Mouse (Mus musculus) gastrocnemius, adult 8-10 months (tissue): ENCODE measurements around the gene Pou3f1. TPM values are rescaled to one million over a fixed set of nuclear protein-coding genes. Genes with fewer than 3 reads are reported as not detected.

Experiments
- DNase-seq, 2 experiments: peaks; one replicate each; pipeline ENCODE4 v3.0.0; 2022; ENCODE audit warnings: low spot score in 2 of 2
- total RNA-seq, 4 experiments: library from RNA; stranded (reverse); gene quantifications; 2 replicates each; pipeline ENCODE4 v1.2.4; 2022

Gene Pou3f1
- total RNA-seq = under 1 TPM; 0.19 to 0.34 (median 0.28) TPM

DNA sequence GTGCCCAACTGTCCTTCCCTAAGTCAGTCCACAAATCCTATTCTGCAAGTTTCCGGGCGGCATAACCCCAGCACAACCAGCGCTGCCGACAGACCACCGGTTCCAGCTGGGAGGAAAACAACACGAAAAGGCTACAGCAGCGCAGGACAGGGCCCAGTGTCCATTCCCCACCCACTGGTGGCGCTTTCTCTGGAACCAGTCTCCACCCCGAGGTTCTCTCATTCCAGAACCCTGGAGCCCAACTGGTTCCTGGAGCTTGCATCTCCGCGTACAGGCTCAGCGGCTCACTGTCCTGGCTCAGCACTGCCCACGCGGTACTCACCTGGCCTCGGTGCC lies at the start of gene Pou3f1:
TSS of gene Pou3f1 (plus strand) at position 290 of the 336 bp plus-strand sequence.
- no peak for DNase-seq

DNA sequence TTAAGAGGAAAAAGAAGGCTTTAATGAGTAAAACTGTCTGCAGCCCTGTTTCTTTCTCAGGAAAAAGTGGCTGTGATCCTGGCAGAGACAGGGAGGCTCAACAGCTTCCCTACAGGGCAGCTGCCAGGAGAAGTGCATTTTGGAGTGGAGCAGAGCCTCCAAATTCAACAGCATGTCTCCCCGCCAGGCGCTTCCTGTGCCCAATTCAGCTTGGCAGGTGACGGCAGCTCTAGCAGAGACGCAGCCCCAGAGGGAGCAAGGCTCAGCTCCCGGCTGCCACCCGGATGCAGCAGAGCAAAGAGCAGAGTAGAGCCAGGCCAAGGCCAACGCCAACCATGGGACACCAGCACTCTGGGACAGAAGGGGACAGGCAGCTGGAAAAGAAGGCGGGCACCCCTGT lies 49.4 kb upstream of the Pou3f1 start:
- no peak for DNase-seq

DNA sequence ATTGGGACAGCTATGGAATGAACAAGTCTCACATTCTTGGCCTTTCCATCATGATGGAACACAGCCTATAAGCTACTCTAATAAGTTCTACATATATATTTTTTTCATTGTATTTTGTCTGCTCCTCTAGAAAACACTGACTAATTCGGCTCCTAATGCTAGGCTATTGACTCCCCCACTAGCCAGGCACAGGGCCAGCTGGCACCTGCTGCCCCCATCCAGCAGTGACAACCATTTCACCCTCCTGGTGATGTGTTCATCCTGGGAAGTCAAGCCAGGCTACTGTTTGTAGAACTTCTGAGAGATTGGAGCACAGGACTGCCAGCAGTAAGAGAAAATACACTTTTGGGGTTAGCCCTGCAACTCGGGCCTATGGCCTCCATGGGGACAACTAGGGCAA lies 46.5 kb upstream of the Pou3f1 start:
- no peak for DNase-seq

DNA sequence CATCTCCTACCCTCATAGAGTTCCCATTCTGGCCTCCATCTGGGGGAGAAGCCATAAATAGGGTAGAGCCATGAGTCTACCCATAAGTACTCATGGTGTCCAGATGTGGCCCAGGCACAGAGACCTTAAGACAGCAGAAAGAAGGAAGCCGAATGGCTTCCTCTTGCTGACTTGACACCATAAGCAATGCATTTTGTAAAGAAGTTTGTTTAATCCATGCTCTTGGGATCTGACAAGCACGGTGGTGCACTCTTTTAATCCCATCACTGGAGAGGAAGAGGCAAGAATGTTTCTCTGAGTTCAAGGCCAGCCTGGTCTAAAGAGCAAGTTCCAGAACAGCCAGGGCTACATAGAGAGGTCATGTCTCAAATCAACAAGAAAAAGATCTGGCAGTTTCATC lies 45.9 kb upstream of the Pou3f1 start, which contains the start of gene 3100002H09Rik:
TSS of gene 3100002H09Rik (minus strand) at position 101 of the 400 bp plus-strand sequence.
- no peak for DNase-seq

DNA sequence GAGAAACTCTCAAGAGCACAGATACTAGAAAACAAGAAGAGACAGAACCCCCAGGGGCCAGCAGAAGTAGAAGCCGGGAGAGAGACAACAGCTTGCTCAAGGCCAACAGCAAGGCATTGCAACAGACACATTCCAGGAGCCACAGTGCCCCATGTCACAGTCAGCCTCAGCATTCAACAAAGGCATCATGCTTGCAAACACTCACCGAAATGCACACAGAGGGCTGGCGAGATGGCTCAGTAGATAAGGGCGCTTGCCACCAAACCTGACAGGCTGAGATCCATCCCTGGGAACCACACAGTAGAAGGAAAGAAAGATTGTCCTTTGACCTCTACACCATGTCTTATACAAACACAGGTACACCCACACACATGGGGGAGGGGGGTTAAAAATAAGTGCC lies 44.8 kb upstream of the Pou3f1 start:
- no peak for DNase-seq

DNA sequence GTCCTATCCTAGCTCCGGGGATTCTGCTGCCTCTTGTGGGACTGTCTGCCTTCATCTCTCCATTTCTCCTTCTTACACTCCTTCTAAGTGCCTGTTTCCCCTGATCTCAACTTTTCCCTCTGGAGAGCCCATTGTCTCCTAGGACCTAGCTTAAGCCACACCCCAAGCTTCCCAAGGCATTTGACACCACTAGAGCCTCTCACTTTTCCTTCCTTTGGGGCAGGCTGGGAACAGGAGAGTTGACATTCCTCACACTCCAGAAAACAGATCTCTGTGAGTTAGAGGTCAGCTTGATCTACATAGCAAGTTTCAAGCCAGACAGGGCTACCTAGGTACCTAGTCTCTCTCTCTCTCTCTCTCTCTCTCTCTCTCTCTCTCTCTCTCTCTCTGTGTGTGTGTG lies 42.4 kb upstream of the Pou3f1 start:
- DNase-seq = no peak

DNA sequence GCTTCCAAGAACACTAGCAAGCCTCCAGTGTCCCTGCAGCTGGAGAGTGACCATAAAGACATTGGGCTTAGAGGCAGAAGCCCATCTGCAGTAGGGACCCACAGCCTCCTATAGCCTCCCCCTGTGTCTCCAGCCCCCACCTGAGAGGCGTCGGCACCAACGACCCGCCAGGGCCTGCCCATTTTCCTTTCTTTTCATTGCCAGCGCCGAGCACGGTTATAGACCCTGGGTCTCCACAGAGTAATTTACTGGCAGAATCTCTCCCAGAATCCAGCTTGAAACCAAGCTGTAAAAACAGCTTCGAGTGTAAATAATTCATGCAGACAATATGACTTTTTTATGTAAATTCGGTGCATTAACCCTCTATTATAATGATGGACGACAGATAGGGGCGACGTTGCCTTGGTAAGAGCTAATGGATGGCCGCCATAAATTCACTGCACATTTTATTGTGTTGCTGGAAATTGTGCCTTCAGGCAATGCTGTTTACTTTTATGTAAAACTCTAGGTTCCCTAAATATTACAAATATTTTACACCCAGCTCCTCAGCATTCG lies 41.1 kb upstream of the Pou3f1 start:
- DNase-seq = no peak

DNA sequence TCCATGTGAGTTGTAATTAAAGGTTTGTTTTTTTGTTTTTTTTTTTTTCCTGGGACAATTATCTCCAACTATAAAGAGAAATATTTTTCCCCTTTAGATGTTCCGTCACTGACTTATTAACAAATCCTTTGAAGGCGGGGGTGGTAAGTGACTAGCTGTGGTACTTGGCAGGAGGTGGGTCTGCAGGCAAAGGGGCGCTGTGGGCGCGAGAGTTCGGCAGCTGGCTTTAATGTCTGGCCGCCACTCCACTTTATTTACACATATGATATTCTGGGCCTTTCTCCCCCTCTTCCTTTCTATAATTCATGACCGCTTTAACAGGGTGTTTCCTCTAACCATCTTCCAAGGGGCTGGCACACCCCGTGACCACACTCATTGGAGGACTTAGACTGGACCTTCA lies 40.6 kb upstream of the Pou3f1 start:
- no peak for DNase-seq

DNA sequence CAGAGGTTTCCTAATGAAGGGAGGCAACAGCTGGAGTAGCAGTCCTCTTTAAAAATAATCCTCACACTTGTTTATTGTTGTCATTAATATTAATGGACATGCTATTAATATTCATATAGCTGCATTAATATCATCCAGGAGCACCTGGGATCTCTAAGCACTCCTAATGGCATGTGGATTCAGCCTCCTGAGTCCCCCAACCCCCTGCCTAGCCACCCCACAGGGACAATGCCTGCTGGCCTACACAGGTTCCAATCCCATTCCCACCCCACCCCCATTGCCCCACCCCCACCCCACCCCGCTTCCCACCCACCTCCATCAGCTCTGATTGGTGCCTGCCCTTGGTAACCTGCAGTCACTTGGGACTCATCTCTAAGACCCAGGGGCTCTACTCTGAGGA lies 40.0 kb upstream of the Pou3f1 start:
- DNase-seq = no peak

DNA sequence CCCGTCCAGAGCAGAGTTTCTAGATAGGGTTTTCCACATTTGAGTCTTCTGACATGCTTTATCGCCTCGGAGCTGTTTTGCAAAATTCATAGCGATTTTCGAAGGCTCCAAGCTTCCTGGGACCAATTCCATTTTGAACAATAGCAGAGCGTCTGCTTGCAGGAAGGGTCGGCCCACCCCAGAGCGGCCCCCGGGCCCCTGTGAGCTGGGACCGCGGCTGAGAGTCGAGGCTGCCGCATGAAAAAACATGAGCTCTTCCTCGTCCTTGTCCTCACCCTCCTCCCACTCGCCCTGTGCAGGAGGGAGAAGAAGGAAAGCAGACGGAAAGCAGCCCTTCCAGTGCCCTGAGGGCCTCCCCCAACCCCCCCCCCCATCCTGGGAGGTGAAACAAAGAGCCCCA lies 38.0 kb upstream of the Pou3f1 start:
- no peak for DNase-seq

DNA sequence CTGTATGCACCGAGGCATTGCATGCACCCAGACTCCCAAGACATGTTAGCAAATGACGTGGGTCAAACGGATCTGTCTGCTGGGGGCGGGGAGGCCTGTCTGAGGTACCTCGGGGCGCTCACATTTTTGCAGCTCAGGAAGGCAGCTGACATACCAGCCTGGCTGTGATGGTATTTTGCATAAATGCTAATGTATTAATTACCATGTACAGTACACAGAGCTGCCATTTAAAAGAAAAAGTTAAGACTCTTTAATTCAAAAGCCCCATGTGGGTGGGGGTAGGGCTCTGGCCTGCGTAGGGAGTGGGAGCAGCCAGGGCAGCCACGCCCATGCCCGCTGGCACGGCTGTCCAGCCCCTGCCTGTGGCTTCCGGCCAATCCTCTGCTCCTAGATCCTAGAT lies 35.2 kb upstream of the Pou3f1 start:
- DNase-seq = no peak

DNA sequence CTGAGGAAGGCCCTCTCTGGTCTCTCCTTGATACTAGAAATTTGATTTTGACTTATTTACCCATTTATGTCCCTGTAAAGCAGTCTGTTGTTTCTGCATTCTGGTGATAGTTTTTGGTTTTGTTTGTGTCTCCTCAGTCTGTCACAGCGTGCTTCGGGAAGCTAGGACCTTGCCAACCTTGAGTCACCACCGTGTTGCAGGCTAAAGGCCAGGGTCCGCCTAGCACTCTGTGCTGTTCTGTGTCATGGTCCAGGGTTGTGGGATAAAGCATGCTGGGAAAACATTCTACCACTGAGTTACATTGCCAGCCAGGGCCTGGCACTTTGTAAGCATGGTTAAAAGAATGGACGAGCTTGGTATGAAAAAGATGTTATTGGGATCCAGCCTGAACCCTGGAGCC lies 34.0 kb upstream of the Pou3f1 start:
- DNase-seq = no peak

DNA sequence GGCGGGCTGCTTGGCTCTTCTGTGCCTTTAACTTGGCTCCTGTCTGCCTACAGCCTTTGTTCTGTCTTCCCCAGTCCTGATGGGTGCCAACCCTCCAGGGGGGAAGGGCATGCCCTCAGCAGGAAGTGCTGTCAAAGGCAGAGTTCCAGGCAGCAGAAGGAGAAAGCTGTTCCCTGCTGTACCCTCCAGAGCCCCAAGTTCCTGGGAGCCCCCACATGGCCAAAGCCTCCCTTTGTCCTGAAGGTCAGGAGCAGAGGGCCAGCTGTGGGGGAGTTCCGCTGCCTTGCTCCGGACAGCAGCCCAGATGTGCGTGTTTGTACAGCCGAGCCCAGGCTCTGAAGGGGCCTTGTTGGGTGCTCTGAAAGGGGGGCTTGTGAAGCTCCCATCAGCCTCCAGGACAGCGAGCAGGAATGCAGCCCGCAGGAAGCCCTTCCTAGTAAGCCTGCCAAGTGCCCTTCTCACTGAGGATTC lies 32.5 kb upstream of the Pou3f1 start:
- DNase-seq = no peak

DNA sequence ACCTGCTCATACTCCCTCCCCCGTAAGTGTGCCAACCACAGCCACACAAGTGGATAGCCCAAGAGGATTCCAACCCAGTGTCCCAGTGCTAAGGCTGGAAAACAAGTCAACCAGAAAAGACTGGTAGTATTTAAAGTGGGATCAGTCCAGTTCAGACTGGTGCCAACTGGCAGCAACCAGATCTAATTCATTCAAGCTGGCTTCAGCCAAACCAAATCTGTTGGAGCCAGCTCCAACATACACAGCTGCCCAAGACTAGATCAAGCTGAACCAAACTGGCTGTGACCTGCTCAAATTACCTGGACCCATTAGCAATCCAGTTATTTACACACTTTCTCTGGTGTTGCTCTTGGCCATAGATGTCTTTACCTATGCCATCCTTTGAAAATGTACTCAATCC lies 29.8 kb upstream of the Pou3f1 start:
- no peak for DNase-seq

DNA sequence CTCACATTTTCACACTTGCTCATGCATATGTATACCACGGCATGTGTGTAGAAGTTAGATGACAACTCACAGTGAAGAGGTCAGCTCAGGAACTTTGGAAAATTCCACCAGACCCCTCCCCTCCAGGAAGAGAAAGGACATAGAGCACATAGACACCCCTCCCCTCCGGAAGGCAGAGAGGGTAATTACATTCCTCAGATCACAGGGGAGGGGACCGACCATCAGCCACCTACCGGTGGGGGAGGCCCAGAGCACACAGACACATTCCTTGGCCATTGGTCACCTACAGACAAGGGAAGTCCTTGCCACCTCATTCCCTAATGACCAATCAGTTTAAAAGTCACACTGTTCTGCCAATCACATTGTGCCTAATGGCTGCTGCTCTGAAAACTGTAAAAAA lies 25.2 kb upstream of the Pou3f1 start:
- DNase-seq = no peak

DNA sequence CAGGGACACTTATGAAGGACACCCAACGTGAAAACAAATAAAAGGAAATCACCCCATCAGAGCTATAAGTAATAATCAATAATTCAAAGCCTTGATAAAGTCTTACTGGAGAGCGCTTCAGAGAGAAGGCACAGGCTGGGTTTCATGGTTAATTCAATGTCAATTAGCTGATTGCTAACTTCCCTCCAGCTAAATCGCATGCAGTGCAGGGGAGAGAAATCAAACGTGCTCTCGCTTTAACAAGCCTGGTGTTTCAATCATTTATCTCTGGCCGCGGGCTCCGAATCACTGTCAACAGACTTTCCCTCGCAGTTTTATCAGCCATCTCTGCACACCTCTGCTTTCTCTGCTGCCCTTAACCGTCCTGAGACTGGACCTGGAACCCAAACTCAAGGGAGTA lies 23.8 kb upstream of the Pou3f1 start:
- DNase-seq = no peak

DNA sequence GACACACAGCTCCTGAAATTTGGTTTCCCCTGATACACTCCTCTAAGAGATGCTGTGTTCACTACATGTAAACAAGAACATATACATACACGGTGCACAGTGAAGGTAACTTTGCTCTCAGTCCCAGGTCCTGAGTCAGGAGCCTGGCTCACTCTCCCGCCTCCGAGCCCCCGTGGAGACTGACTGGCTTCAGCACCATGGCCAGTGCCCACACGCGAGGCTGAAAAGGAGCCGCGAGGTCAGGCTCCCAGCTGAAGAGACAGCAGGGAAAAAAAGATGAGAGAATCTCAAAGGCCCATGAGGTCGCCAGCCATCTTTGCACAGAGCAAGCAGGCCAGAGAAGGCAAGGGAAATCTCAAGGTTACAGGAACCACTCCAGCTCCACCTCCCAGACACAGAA lies 23.3 kb upstream of the Pou3f1 start:
- DNase-seq = no peak

DNA sequence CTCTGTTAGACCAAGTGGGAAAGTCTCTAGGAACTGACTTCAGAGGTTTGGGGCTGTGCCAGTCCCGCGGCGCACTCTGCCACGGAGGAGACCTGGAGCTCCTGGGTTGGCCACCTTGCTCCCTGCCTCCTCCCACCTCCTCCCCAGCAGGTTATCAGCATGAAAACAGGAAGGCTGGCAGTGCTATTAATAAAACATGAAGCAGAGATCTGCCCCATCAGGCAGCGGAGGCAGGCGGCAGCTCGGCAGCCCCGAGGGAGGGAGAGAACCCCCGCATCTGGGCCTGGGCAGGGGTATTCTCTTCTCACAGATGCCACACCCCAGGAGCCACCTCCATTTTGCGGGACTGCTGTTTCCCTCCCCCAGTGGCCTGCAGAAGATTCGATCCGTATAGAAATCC lies 16.9 kb upstream of the Pou3f1 start:
- DNase-seq = no peak

DNA sequence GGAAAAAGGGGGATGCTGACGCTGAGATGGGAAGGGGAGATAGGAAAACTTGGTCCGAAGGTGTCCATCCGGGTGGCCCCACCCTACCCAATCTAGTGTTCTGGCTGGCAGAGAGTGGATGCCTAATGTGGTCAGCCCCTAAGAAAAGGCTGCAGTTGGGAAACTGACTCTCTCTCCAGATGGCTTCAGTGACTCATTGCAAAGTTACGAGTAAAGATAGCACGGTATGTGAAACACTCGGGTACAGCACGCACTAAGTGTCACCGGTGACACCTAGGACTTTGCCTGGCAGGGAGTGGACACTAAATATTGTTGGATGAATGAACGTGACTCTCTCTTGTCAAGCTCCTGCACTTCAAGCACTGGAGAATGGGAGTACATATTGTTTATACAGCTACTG lies 12.7 kb upstream of the Pou3f1 start:
- no peak for DNase-seq

DNA sequence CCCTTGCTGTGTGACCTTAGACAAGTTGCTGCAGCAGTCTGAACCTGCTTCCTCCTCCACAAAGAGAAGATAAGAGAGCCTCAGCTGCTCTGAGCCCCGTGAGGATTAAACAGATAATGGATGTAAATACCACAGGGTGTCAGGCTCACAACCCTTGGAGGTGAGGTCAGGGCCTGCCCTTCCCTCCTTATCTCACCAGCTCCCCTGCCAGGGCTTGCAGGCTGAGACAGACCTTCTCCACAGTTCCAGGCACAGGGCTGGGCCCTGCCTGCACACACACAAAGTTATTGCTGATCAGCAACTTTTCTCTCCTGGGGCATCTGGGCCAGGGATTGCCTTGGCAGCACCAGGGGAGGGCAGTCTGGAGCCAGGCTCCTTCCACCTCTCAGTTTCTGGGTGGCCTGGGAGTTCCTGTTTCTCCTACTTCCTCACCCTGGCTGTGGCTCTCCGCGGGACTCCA lies 11.6 kb upstream of the Pou3f1 start:
- DNase-seq = no peak

DNA sequence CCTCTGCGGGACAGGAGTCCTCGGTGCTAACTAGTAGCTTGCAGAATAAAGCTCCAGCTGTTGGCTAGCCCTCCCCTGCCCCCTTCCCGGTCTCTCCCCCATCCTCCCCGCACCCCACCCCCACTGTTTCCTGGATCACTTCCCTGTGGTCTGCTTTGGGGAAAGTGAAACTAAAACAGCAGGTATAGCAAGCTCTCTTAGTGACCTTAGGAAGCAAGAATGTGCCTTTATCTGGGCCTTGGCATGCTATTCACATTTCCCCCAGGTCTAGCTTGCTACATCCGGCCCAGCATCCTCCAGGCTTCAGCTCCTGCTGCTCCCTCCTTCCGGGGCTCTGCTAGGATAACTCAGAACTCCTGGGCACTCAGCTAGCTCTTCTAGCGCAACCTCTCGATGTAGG lies 10.0 kb upstream of the Pou3f1 start:
- DNase-seq = no peak

DNA sequence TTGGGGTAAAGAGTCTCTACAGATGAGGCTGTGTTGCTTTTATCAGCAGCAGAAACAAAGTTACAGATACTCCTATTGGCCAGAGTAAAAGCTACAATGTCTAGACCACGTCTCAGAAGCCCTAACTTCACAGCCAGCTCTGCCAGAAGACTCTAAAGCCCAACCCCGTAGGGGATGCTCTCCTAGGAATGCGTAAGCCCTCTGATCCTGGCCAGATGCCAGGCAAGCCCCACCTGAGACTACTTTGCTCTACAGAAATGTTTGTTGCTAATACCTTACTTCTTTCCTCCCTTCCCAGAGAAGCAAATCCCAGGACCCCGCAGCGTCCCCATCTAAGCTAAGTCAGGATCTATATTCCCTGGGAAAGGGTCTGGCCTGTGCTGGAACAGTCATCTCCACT lies 8.7 kb upstream of the Pou3f1 start:
- no peak for DNase-seq

DNA sequence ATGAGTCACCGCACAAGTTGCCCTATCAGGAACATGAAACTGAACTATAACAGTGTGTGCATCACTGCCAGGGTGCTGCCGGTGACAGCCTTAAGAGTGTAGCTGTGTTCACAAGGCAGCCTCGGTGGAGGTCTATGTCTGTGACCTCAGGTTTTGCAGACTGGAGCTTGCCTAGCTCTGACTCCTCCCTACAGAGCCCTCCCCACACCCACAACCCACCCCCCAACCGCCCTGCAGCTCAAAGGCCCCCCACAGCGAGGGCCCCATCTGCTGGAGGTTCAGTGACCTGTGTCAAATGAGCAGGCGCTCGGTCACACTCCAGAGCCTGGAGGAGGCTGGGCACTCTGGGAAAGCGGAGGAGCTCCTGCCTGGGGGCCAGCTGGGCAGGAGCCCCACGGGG lies 3.7 kb upstream of the Pou3f1 start:
- DNase-seq = no peak
